Mouse (Mus musculus) E14TG2a.4 (cell line): ENCODE results near the gene Mertk.

Experiments used
- CTCF ChIP-seq: conservative IDR thresholded peaks from 2 replicates; pipeline ENCODE4 v1.5.1; 2014; ENCODE audit warnings: low read length
- NANOG ChIP-seq: IDR thresholded peaks from 2 replicates; pipeline ENCODE4 v1.6.1; 2014; ENCODE audit warnings: borderline replicate concordance, low read length, mixed read lengths
- POU5F1 ChIP-seq: IDR thresholded peaks from 2 replicates; pipeline ENCODE4 v1.6.1; 2014; ENCODE audit warnings: low read length, borderline replicate concordance

- TF ChIP-seq CTCF (no peak), POU5F1 (no peak), NANOG (no peak)
These were observed 5.7 kb downstream of the Mertk start for GRCm38 (mm10) chr2:128704474-128704873.
